Mouse (Mus musculus) gastrocnemius, postnatal 36 days (tissue): Measurements from ENCODE around the gene Vwa7. TPM values are rescaled to one million over a fixed set of nuclear protein-coding genes. Genes with fewer than 3 reads are reported as not detected.
A peak's percentile ranks its signal among the peaks of the same experiment; 100 is the strongest.

Experiments
- DNase-seq, 2 experiments: peaks; one replicate each; pipeline ENCODE4 v3.0.0; 2022
- intact Hi-C: fragments of 180-260 bp; cut with DNase I; formaldehyde crosslinking; loops from one replicate; pipeline ENCODE4 v1.15.1; 2025
- total RNA-seq, 2 experiments: library from RNA; stranded (reverse); gene quantifications; 2 replicates each; pipeline ENCODE4 v1.2.3; 2021

Gene Vwa7
- total RNA-seq, 2 experiments from 2014 or later, result 11.3 to 12.8 TPM

- intact Hi-C loops, result no loop called here
Measured at GRCm38 (mm10) chr17:35018171-35018570, 1.8 kb downstream of the Vwa7 start.

GRCm38 (mm10) chr17:35019894-35020293 is 3.5 kb downstream of the Vwa7 start:
- intact Hi-C loops, result loop anchor here (5.0 kb wide), 1 partner anchor 67 kb away; the partner anchor contains the start of genes Abhd16a and Ly6g6f

More at GRCm38 (mm10) chr17:35018171-35018570, 1.8 kb downstream of the Vwa7 start:
- DNase-seq, result no peak

GRCm38 (mm10) chr17:35020551-35020950 is 4.2 kb downstream of the Vwa7 start:
- no peak for DNase-seq
- intact Hi-C loops, result loop anchor here (5.0 kb wide), 1 partner anchor 67 kb away; the partner anchor contains the start of genes Abhd16a and Ly6g6f

More at GRCm38 (mm10) chr17:35019894-35020293, 3.5 kb downstream of the Vwa7 start:
- no peak for DNase-seq

- peak; percentile 84 to 90 for DNase-seq
- intact Hi-C loops, result loop anchor here (1.0 to 5.0 kb wide), 2 partner anchors 66 to 84 kb away; partner anchors contain the start of genes Abhd16a and Ly6g6f
Measured at GRCm38 (mm10) chr17:35021163-35021808, 4.9 kb downstream of the Vwa7 start.

GRCm38 (mm10) chr17:35021842-35022477 is 5.6 kb downstream of the Vwa7 start:
- intact Hi-C loops, result loop anchor here (1.0 to 5.0 kb wide), 3 partner anchors 37 to 83 kb away; partner anchors contain the start of genes Abhd16a, Ddah2 and Ly6g6f

GRCm38 (mm10) chr17:35022541-35023060 is 6.2 kb downstream of the Vwa7 start:
- peak in 1 of 2 experiments; percentile 11 for DNase-seq

More at GRCm38 (mm10) chr17:35021842-35022477, 5.6 kb downstream of the Vwa7 start:
- peak in 1 of 2 experiments; percentile 14 for DNase-seq

GRCm38 (mm10) chr17:35023221-35023620 is 6.8 kb downstream of the Vwa7 start:
- DNase-seq, result no peak
- intact Hi-C loops, result loop anchor here (2.0 to 5.0 kb wide), 2 partner anchors 36 to 64 kb away; partner anchors contain the start of genes Abhd16a, Ddah2 and Ly6g6f

More at GRCm38 (mm10) chr17:35022541-35023060, 6.2 kb downstream of the Vwa7 start:
- intact Hi-C loops, result loop anchor here (2.0 to 5.0 kb wide), 2 partner anchors 36 to 65 kb away; partner anchors contain the start of genes Abhd16a, Ddah2 and Ly6g6f

GRCm38 (mm10) chr17:35023756-35024155 is 7.4 kb downstream of the Vwa7 start:
- intact Hi-C loops, result loop anchor here (2.0 to 5.0 kb wide), 2 partner anchors 35 to 64 kb away; partner anchors contain the start of genes Abhd16a, Ddah2 and Ly6g6f
- DNase-seq, result peak in 1 of 2 experiments; percentile 12

GRCm38 (mm10) chr17:35024261-35024660 is 7.9 kb downstream of the Vwa7 start:
- intact Hi-C loops, result loop anchor here (5.0 kb wide), 1 partner anchor 63 kb away; the partner anchor contains the start of genes Abhd16a and Ly6g6f
- peak in 1 of 2 experiments; percentile 16 for DNase-seq

- DNase-seq, result peak in 1 of 2 experiments; percentile 11
- intact Hi-C loops, result loop anchor here (5.0 kb wide), 1 partner anchor 62 kb away; the partner anchor contains the start of genes Abhd16a and Ly6g6f
Measured at GRCm38 (mm10) chr17:35024691-35025488, 8.5 kb downstream of the Vwa7 start.

GRCm38 (mm10) chr17:35026206-35026605 is 9.8 kb downstream of the Vwa7 start:
- peak in 1 of 2 experiments; percentile 12 for DNase-seq
- intact Hi-C loops, result no loop called here

GRCm38 (mm10) chr17:35027277-35028068 is 11.1 kb downstream of the Vwa7 start, which contains the start of gene Sapcd1:
TSS of gene Sapcd1 (minus strand) at chr17:35028016.
- DNase-seq, result peak; percentile 31 to 50
- intact Hi-C loops, result no loop called here

GRCm38 (mm10) chr17:35028315-35028714 is 11.9 kb downstream of the Vwa7 start:
- intact Hi-C loops, result no loop called here
- DNase-seq, result no peak

GRCm38 (mm10) chr17:35029691-35030532 is 13.5 kb downstream of the Vwa7 start:
- intact Hi-C loops, result no loop called here
- DNase-seq, result peak in 1 of 2 experiments; percentile 14

GRCm38 (mm10) chr17:35031272-35031671 is 14.9 kb downstream of the Vwa7 start:
- DNase-seq, result peak in 1 of 2 experiments; percentile 11
- intact Hi-C loops, result no loop called here

- no peak for DNase-seq
- intact Hi-C loops, result no loop called here
Measured at GRCm38 (mm10) chr17:35031880-35032279, 15.5 kb downstream of the Vwa7 start.

- DNase-seq, result no peak
- intact Hi-C loops, result no loop called here
Measured at GRCm38 (mm10) chr17:35032323-35032870, 16.0 kb downstream of the Vwa7 start.
